Mouse (Mus musculus) kidney, embryonic 15.5 days (tissue): ENCODE measurements around the gene Nedd8. TPM values are rescaled to one million over a fixed set of nuclear protein-coding genes. Genes with fewer than 3 reads are reported as not detected.

Experiments
- ATAC-seq: fragments of 200-750 bp; cut with Nextera tagmentation; replicated peaks from 2 replicates; pipeline ENCODE4 v1.8.0; 2017; ENCODE audit warnings: moderate TSS enrichment; ENCODE audit not compliant: low FRiP score
- H3K27ac ChIP-seq: fragments of 300-500 bp; sonication (generic); 2 replicates; pipeline ENCODE4 v1.5.1; 2015; ENCODE audit warnings: mild to moderate bottlenecking, inconsistent platforms
- H3K27me3 ChIP-seq: fragments of 300-500 bp; sonication (generic); 2 replicates; pipeline ENCODE4 v1.6.1; 2015; ENCODE audit warnings: inconsistent platforms
- H3K36me3 ChIP-seq: fragments of 300-500 bp; sonication (generic); 2 replicates; pipeline ENCODE4 v1.6.1; 2015; ENCODE audit warnings: inconsistent platforms
- H3K4me1 ChIP-seq: fragments of 300-500 bp; sonication (generic); 2 replicates; pipeline ENCODE4 v1.6.1; 2015; ENCODE audit warnings: inconsistent platforms
- H3K4me2 ChIP-seq: fragments of 300-500 bp; sonication (generic); 2 replicates; pipeline ENCODE4 v1.6.1; 2015; ENCODE audit warnings: moderate library complexity, mild to moderate bottlenecking, inconsistent platforms
- H3K4me3 ChIP-seq: fragments of 300-500 bp; sonication (generic); replicated peaks from 2 replicates; pipeline ENCODE4 v1.5.1; 2015; ENCODE audit warnings: mild to moderate bottlenecking, inconsistent platforms
- H3K9ac ChIP-seq: fragments of 300-500 bp; sonication (generic); 2 replicates; pipeline ENCODE4 v1.6.1; 2015; ENCODE audit warnings: mild to moderate bottlenecking, inconsistent platforms
- H3K9me3 ChIP-seq: fragments of 300-500 bp; sonication (generic); replicated peaks from 2 replicates; pipeline ENCODE4 v1.6.1; 2016; ENCODE audit warnings: inconsistent platforms
- WGBS: fragments of 180-500 bp; shearing (Covaris S2); methylation state at CpG from one replicate; pipeline ENCODE4 v1.1.7; 2015; ENCODE audit warnings: mixed read lengths; 5-methylcytosine and 5-hydroxymethylcytosine counted together
- polyA plus RNA-seq: library from polyadenylated mRNA; unstranded; fragments of >200 nt; fragmentation: Nextera tagmentation; extraction: Ambion mirVana; gene quantifications from 2 replicates; pipeline ENCODE4 v1.2.1, GENCODE M21; 2015

The Nedd8 gene
- 545 and 565 TPM in 2 replicates for polyA plus RNA-seq

DNA sequence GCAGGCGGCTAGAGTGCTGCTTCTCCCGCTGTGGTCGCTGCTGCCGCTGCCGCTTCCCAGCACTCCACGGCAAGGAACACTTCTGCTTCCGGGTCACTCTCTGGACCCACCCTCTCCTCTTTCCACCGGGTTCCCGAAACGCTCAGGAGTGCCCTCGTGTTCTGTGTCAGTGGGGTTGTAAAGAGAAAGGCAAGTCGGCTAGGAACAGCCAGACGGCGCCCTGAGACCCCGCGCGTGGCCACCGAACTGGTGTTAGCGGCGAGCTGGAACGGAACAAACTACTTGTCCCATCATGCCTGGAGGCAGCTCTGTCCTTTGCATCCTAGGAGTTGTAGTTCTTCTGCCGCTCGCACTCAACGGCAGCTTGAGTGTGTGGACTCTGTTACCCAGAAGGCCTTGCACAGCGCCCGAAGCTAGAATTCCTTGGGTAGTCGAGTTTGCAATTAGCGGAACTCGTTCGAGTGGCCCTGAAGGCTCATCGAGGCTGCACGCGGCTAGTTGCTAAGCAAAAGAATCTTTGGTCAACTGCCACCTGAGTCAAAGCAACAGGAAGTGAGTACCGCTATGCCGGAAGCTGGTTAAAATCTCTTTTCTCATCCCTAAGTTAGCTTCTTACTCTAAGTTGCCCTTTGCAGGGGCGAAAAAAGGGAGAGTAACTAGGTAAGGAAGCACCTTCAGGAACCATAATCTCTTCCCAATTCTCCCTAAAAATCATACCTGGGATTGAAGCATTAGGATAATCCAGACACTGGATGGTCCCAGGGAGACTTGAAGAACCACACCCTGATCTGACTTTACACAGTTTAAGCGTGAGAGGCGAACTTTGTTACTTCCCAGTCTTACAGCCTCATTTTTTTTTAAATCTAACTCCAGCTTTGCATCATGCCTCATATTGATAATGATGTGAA is at the start of gene Nedd8, which contains the start of gene Gmpr2:
Nedd8 (minus strand) TSS at position 292 of the 908 bp plus-strand sequence.
Gmpr2 (plus strand) TSS at position 109 of the 908 bp plus-strand sequence.
- H3K36me3 ChIP-seq: peaks cover 37% of the 10 kb centered on the region
- peak; percentile 96 for ATAC-seq
- H3K4me1 ChIP-seq: peaks cover 21% of the 10 kb centered on the region
- H3K27me3 ChIP-seq: no peaks in the 10 kb centered on the region
- H3K27ac ChIP-seq: peak within 1 kb of the TSS; percentile 90
- H3K4me3 ChIP-seq: peak within 1 kb of the TSS; percentile 76
- WGBS: under 1% methylated on average over 38 of the region's 38 CpGs
- H3K9ac ChIP-seq: peak within 1 kb of the TSS; percentile 88
- H3K4me2 ChIP-seq: peak within 1 kb of the TSS; percentile 79
- no peaks in the 10 kb centered on the region for H3K9me3 ChIP-seq

GRCm38 (mm10) chr14:55721076-55721475 is 49.2 kb upstream of the Nedd8 start:
- ATAC-seq: no peak
- peaks cover 16% of the 10 kb centered on the region for H3K4me1 ChIP-seq
- WGBS: 67% methylated on average over 6 of the region's 6 CpGs
- H3K9ac ChIP-seq: peak overlapping the region; percentile 83; the same call in 1 of the 2 replicates
- no peaks in the 10 kb centered on the region for H3K27me3 ChIP-seq
- peaks cover 38% of the 10 kb centered on the region for H3K36me3 ChIP-seq
- H3K9me3 ChIP-seq: no peaks in the 10 kb centered on the region
- peak overlapping the region; percentile 88 for H3K4me3 ChIP-seq
- H3K4me2 ChIP-seq: peak overlapping the region; percentile 77
- peak overlapping the region; percentile 93 for H3K27ac ChIP-seq

DNA sequence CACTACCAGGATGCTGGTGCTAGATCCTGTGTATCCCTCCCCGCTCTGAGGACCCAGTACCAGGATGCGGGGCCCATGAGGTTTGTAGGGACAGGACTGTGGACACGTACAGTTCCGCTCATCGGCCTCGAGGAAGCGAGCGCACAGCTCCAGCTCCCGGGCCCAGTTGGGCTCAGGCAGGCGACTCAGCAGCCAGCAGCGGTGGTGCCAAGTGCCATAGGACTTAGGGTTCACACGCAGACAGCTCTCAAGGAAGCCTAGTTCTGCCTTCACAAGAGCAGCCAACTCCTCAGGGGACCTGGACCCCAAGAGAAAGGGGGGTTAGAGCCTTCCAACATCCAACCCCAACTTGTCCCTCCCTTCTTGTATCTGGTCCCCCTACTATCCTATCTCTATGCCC is 48.7 kb upstream of the Nedd8 start:
- H3K27me3 ChIP-seq: no peaks in the 10 kb centered on the region
- H3K4me2 ChIP-seq: peak overlapping the region; percentile 77
- no peak for ATAC-seq

DNA sequence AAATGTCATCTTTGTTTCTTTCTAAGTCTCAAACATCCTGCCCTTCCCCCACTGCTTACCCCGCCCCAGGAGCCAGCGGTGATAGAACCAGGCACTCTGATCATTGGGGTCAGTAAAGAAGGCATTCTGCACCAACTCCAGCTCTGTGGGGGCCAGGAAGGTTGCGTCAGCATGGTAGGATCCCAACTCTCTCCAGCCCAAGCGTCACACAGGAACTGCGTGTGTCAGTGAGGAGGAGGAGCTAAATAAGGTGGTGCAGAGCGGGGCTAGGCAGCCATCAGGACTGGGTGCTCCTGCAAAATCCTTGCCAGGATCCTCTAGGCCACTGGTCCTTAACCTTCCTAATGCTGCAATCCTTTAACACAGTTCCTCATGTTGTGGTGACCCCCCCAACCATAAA is 47.8 kb upstream of the Nedd8 start:
- H3K4me2 ChIP-seq: no peak overlapping the region
- H3K36me3 ChIP-seq: peaks cover 40% of the 10 kb centered on the region
- ATAC-seq: no peak
- no peak overlapping the region for H3K4me3 ChIP-seq
- no peak overlapping the region for H3K9ac ChIP-seq
- no peaks in the 10 kb centered on the region for H3K9me3 ChIP-seq
- peaks cover 19% of the 10 kb centered on the region for H3K4me1 ChIP-seq
- WGBS: 91% methylated on average over 6 of the region's 6 CpGs
- H3K27me3 ChIP-seq: no peaks in the 10 kb centered on the region
- H3K27ac ChIP-seq: no peak overlapping the region

More for the DNA sequence above, 48.7 kb upstream of the Nedd8 start:
- Histone ChIP-seq H3K36me3 (peaks cover 40% of the 10 kb centered on the region), H3K9ac (0 out of 2 replicates have a peak overlapping the region, but pooled peaks have one; percentile 83), H3K4me3 (peak overlapping the region; percentile 88), H3K27ac (peak overlapping the region; percentile 32; the same call in 1 of the 2 replicates), H3K4me1 (peaks cover 16% of the 10 kb centered on the region), H3K9me3 (no peaks in the 10 kb centered on the region)
- WGBS: 92% methylated on average over 12 of the region's 12 CpGs

DNA sequence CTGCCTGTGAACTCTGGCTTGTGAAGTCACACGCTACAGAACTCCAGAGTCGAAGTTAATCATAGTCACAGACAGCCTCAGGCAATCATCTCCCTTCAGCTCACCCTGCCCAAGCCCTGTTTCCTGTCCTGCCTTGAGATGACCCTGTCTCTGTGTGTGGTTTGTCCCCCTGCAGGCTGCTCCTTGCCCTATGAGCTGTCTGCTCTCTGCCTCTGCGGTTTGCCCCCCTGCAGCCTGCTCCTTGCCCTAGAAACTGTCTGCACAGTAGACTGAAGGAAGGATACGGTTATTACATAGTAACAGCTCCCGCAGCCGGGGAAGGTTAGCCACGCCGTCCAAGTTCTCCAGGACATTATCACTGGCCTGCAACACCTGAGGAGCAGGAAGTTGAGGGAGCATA is 45.0 kb upstream of the Nedd8 start:
- peaks cover 29% of the 10 kb centered on the region for H3K4me1 ChIP-seq
- 78% methylated on average over 8 of the region's 8 CpGs for WGBS
- no peak for ATAC-seq

DNA sequence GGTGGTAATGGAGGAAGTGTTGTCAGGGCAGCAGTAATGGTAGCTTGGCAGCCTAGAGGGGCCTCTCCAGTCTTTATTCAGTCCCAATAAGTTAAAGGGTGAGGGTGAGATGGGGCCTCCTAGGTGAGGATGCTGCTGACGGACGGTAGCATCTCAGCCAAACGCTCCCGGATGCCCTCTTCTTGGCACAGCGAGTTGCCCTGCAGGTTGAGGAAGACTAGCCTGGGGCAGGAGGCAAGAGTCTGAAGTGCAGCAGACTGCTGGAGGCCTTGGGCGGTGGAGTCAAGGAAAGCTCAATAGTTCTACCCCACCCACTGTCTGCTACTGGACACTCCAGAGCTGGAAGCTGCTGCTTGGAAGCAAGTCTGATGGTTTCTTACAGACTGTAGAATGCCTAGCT is 44.3 kb upstream of the Nedd8 start:
- H3K27me3 ChIP-seq: peaks cover 16% of the 10 kb centered on the region
- ATAC-seq: no peak
- no peaks in the 10 kb centered on the region for H3K9me3 ChIP-seq
- peaks cover 26% of the 10 kb centered on the region for H3K4me1 ChIP-seq
- no peak overlapping the region for H3K9ac ChIP-seq
- no peak overlapping the region for H3K4me2 ChIP-seq
- no peak overlapping the region for H3K27ac ChIP-seq
- H3K4me3 ChIP-seq: no peak overlapping the region
- peaks cover 40% of the 10 kb centered on the region for H3K36me3 ChIP-seq
- 94% methylated on average over 6 of the region's 6 CpGs for WGBS

More for the DNA sequence above, 45.0 kb upstream of the Nedd8 start:
- peaks cover 40% of the 10 kb centered on the region for H3K36me3 ChIP-seq
- no peak overlapping the region for H3K27ac ChIP-seq
- H3K9me3 ChIP-seq: no peaks in the 10 kb centered on the region
- H3K4me3 ChIP-seq: no peak overlapping the region
- no peak overlapping the region for H3K9ac ChIP-seq
- H3K27me3 ChIP-seq: peaks cover 15% of the 10 kb centered on the region
- no peak overlapping the region for H3K4me2 ChIP-seq

GRCm38 (mm10) chr14:55714893-55715292 is 43.0 kb upstream of the Nedd8 start:
- Histone ChIP-seq H3K27me3 (peaks cover 16% of the 10 kb centered on the region), H3K4me2 (no peak overlapping the region), H3K4me1 (peaks cover 16% of the 10 kb centered on the region), H3K9ac (no peak overlapping the region), H3K36me3 (peaks cover 37% of the 10 kb centered on the region), H3K27ac (no peak overlapping the region), H3K4me3 (no peak overlapping the region), H3K9me3 (no peaks in the 10 kb centered on the region)
- 41% methylated on average over 6 of the region's 6 CpGs for WGBS
- no peak for ATAC-seq

GRCm38 (mm10) chr14:55713729-55714122 is 41.8 kb upstream of the Nedd8 start, which contains the start of gene Tgm1:
Gene Tgm1 (minus strand): TSS chr14:55713926.
- ATAC-seq: no peak; the same call in 1 of the 2 replicates
- H3K27ac ChIP-seq: peak within 1 kb of the TSS; percentile 51; the same call in 1 of the 2 replicates

DNA sequence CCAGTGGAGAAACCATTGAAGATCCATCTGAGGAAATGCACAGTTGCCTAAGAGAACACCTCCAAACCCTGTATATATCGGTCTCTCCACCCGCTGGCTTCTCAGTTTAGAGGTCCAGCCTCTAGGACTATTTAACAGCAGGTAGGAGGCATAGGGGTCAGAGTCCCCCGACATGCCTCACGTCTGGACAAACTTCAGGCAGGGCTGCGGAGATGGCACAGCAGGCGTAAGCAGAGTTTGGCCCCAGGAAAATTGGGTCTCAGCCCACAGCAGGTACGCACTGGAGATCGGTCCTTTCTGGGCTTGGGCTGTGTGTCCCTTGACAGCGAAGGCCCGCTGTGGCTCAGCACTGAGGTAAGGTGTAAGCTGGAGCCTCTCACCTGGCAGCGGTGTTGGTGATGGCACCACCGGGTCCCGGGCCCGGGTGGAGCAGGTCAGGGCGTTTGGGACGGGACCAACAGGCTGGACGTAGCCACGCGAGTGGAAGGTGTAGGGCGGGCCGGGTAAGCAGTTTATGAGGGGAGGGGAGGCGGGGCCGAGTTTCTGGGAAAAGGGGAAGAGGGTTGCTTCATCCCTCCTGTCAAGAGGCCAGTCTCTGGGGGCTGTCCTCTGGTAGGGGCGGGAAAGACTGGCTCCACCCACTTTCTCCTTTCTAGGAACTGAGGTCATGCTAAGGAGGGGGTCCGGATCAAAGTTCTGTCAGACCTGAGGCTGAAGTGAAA is 41.2 kb upstream of the Nedd8 start:
- Histone ChIP-seq H3K4me1 (peaks cover 16% of the 10 kb centered on the region), H3K27ac (peak overlapping the region; percentile 51; the same call in 1 of the 2 replicates), H3K9me3 (no peaks in the 10 kb centered on the region), H3K36me3 (peaks cover 20% of the 10 kb centered on the region), H3K27me3 (peaks cover 16% of the 10 kb centered on the region), H3K9ac (no peak overlapping the region), H3K4me2 (peak overlapping the region; percentile 58), H3K4me3 (peak overlapping the region; percentile 31)
- ATAC-seq: peak; percentile 63
- 14% methylated on average over 25 of the region's 25 CpGs for WGBS

More at GRCm38 (mm10) chr14:55713729-55714122, 41.8 kb upstream of the Nedd8 start, which contains the start of gene Tgm1:
- H3K9me3 ChIP-seq: no peaks in the 10 kb centered on the region
- peaks cover 16% of the 10 kb centered on the region for H3K4me1 ChIP-seq
- peak within 1 kb of the TSS; percentile 31 for H3K4me3 ChIP-seq
- WGBS: 28% methylated on average over 4 of the region's 4 CpGs
- peaks cover 16% of the 10 kb centered on the region for H3K27me3 ChIP-seq
- H3K9ac ChIP-seq: no peak within 1 kb of the TSS
- peaks cover 26% of the 10 kb centered on the region for H3K36me3 ChIP-seq
- peak within 1 kb of the TSS; percentile 58 for H3K4me2 ChIP-seq

- H3K9me3 ChIP-seq: no peaks in the 10 kb centered on the region
- peaks cover 7% of the 10 kb centered on the region for H3K36me3 ChIP-seq
- H3K27ac ChIP-seq: no peak overlapping the region
- ATAC-seq: no peak
- H3K4me1 ChIP-seq: peaks cover 16% of the 10 kb centered on the region
- no peak overlapping the region for H3K4me2 ChIP-seq
- H3K27me3 ChIP-seq: peaks cover 16% of the 10 kb centered on the region
- H3K9ac ChIP-seq: no peak overlapping the region
- WGBS: 78% methylated on average over 7 of the region's 7 CpGs
- H3K4me3 ChIP-seq: no peak overlapping the region
Measured at GRCm38 (mm10) chr14:55711786-55712185, 39.9 kb upstream of the Nedd8 start.

GRCm38 (mm10) chr14:55709509-55709908 is 37.6 kb upstream of the Nedd8 start:
- no peak for ATAC-seq
- Histone ChIP-seq H3K9ac (no peak overlapping the region), H3K9me3 (no peaks in the 10 kb centered on the region), H3K4me3 (no peak overlapping the region), H3K27ac (no peak overlapping the region), H3K4me2 (no peak overlapping the region), H3K36me3 (no peaks in the 10 kb centered on the region), H3K27me3 (peaks cover 16% of the 10 kb centered on the region), H3K4me1 (peaks cover 12% of the 10 kb centered on the region)
- 88% methylated on average over 4 of the region's 4 CpGs for WGBS
